In genomic region chr12:87102165-87102631, GRCm38 (mm10) we compare ENCODE assay signal across 9 mouse cellular contexts. TPM values are rescaled to one million over a fixed set of nuclear protein-coding genes. Genes with fewer than 3 reads are reported as not detected.
DNase-seq lines count a peak whose midpoint lies in the region; ATAC-seq and TF ChIP-seq lines count a peak whose summit lies in the region.
"Had no signal": no experiment of that assay in that cellular context is flagged by ENCODE, and none has a peak within 500 bp of the region (broad histone marks: within the 10 kb centered on the region; RNA-seq: fewer than 3 reads in every experiment).

TSS of gene Ngb (minus strand) at chr12:87102539.

- no peak within 1 kb of the TSS for H3K27ac ChIP-seq in gastrocnemius, adult 2 months
- H3K27ac ChIP-seq in hindbrain, embryonic 12.5 days = no peak within 1 kb of the TSS

- no peaks in the 10 kb centered on the region for H3K36me3 ChIP-seq in hindbrain, embryonic 12.5 days

- ATAC-seq in hindbrain, embryonic 12.5 days (ENCODE audit: low FRiP score) = peak; percentile 50

- intact Hi-C loops in gastrocnemius, adult 2 months (cut with DNase I) = no loop called here

- no peak for DNase-seq in gastrocnemius, adult 2 months
- no peak for DNase-seq in gastrocnemius, adult 8-10 months (ENCODE audit: low spot score in 2 of 2)
- peak; percentile 11 for DNase-seq in ES-CJ7 (ENCODE audit: low read depth, low spot score)
- peak; percentile 4 for DNase-seq in lung, postnatal 36 days
- no peak for DNase-seq in layer of hippocampus, postnatal 36 days
- DNase-seq in urinary bladder, postnatal 25 days (ENCODE audit: low spot score) = no peak
- DNase-seq in thymus, postnatal 4 days = no peak

- TF ChIP-seq CTCF in gastrocnemius, adult 2 months (IDR thresholded peaks at IDR 0.05) = no peak

- H3K4me2 ChIP-seq in hindbrain, embryonic 12.5 days (replicated peaks) = peak within 1 kb of the TSS; percentile 55

- H3K4me1 ChIP-seq in hindbrain, embryonic 12.5 days = peaks cover 10% of the 10 kb centered on the region

- peak within 1 kb of the TSS; percentile 28; the same call in 1 of the 2 replicates for H3K9ac ChIP-seq in hindbrain, embryonic 12.5 days

- WGBS in hindbrain, embryonic 12.5 days = 3% methylated on average over 32 of the region's 32 CpGs

- no peaks in the 10 kb centered on the region for H3K9me3 ChIP-seq in hindbrain, embryonic 12.5 days (replicated peaks)

- peaks cover 46% of the 10 kb centered on the region for H3K27me3 ChIP-seq in hindbrain, embryonic 12.5 days

- H3K4me3 ChIP-seq in gastrocnemius, adult 2 months = peak within 1 kb of the TSS; percentile 37
- peak within 1 kb of the TSS; percentile 31 for H3K4me3 ChIP-seq in hindbrain, embryonic 12.5 days

RNA-seq across cellular contexts. Expression of gene Ngb, which starts in this region (rescaled TPM):
- total RNA-seq in gastrocnemius, adult 2 months (2021) = under 1 TPM; 0.14 to 0.20 TPM
- not detected for total RNA-seq in gastrocnemius, adult 8-10 months (2022)
- polyA plus RNA-seq in hindbrain, embryonic 12.5 days (2016; fragmentation: Nextera tagmentation; extraction: Ambion mirVana) = 0.33 and 0.43 TPM in 2 replicates
- 1 to 10 TPM; 2.5 TPM for total RNA-seq in layer of hippocampus, postnatal 36 days (2021)
- polyA plus RNA-seq: liver, embryonic 16.5 days had no signal

Comparison
In these comparisons a context has a peak if more than half of its experiments do, and no peak if none do; other contexts are left out.
1. Peak in ATAC-seq, H3K4me3 ChIP-seq, H3K9ac ChIP-seq and H3K4me2 ChIP-seq in hindbrain, embryonic 12.5 days; RNA of the gene not detected or under 1 TPM.
2. DNase-seq: peak in ES-CJ7 (single experiment) and lung, postnatal 36 days (single experiment); none in gastrocnemius, adult 2 months (single experiment), gastrocnemius, adult 8-10 months (0 of 2), layer of hippocampus, postnatal 36 days (0 of 2), urinary bladder, postnatal 25 days (single experiment) and thymus, postnatal 4 days (single experiment).